Mouse (Mus musculus): ENCODE data around the gene Leng8.

DNA sequence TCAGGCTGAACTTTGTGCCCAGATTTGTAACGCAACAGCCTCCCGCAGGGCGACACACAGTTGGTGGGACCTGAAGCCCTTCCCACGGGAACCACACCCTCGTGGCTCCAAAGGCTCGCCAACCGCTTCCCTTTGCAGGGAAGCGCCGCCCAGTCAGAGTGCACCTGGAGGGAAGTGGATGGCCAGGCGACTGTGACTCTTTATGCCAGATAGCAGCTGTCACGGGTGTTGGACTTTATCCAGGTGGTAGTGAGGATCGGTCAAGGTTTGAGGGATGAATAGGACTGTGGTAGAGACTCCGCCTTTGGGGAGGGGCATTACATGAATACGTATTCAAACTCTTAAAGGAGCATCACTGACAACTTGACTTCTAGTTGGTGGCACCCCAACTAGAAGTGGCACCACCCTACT lies 14.0 kb downstream of the Leng8 start:
- TF ChIP-seq CTCF (IDR thresholded peaks at IDR 0.05; ENCODE audit: borderline replicate concordance, control insufficient read depth, extremely low read depth, insufficient read depth, low read length, poor library complexity), result no peak
- no peak for TF ChIP-seq POLR2A (IDR thresholded peaks at IDR 0.05; ENCODE audit: control insufficient read depth, extremely low read depth, insufficient read depth, low read length, poor library complexity)

Data from thymus, adult 2 months (tissue).